Mouse (Mus musculus): ENCODE data around the gene Fbxl2.

Gene Fbxl2

DNA sequence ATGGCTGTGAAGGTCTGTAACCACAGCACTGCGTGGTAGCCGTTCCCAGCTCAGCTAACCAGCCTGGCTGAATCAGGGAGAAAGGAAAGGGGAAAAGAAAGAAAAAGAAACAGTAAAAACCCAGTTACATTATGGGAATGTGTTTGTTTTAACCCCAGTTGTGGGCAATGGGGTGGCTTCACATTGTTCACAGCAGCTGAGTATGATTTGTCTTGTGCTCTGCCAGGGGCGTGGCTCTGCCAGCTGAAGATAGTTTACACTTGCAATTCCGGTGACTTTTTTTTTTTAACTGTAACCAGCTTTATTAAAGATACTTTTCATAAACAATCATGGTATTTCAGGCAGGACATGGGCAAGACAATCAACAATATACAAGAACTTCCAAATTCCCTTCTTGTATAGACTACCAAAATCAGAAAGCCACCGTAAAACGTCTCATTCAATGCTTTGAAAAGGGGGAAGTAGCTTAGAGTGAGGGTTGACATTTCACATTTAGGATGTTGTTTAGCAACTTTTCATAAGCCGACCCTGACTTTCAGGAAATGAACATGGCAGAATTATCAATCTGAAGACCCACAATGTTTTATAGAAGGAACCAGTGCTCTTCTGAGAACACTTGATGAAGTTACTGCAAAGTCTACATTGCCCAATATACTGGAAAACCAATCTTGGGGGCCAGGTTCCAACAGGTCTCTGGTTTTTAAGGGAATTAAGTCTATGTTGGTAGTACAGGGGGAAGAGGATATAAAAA is 26.8 kb downstream of the Fbxl2 start:
- DNase-seq (ENCODE audit: low spot score), result no peak

DNA sequence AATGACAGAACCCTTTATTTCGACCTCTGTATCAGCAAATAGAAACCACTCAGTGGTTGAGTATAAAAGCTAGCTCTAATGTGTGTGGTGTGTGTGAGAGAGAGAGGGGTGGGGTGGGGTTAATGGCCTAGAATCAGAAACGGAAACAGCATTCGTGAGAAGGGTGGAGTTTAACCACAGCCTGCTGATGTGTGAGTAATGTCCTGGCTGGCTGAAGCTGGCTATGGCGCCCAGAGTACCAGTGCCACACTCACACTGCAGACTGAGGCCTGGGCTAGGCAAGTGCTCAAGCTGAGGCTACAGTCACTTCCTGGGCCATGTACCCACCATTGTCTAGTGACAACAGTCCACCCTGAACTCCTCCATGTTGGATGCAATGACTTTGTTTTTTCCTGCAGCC is 29.6 kb downstream of the Fbxl2 start:
- DNase-seq (ENCODE audit: low spot score), result no peak

DNA sequence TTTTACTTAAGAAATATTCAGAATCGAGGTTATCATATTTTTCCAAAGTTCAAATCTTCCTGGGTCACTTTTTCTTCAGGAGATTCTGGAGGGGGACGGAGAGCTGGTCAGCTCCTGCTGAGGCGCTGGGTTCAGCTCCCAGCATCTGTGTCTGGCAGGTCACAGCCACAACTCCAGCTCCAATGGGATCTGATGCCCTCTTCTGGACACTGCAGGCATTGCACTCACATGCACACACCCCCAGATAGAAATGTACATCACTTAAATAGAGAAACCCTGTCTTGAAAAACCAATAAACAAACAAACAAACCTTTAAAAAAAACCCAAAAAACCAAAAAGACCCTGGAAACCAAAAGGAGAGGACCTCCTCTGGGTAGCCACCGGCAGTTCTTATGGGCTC is 30.3 kb downstream of the Fbxl2 start:
- DNase-seq (ENCODE audit: low spot score), result no peak

DNA sequence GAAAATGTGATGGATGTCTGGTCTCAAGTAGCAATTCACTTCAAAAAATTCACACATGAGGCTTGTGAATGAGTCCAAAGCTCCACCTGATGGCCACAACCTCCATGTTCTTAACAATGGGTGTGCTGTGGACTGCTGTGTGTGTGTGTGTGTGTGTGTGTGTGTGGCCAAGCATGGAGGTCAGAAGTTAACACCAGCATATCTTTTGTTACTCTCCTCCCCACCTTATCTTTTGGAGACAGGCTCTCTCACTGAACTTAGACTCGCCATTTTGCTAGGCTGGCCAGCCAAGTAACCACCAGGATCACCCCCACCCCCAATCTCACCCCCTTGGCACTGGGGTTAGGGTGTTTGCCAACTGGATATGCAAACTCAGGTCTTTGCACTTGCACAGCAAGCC is 32.0 kb downstream of the Fbxl2 start:
- no peak for DNase-seq (ENCODE audit: low spot score)

DNA sequence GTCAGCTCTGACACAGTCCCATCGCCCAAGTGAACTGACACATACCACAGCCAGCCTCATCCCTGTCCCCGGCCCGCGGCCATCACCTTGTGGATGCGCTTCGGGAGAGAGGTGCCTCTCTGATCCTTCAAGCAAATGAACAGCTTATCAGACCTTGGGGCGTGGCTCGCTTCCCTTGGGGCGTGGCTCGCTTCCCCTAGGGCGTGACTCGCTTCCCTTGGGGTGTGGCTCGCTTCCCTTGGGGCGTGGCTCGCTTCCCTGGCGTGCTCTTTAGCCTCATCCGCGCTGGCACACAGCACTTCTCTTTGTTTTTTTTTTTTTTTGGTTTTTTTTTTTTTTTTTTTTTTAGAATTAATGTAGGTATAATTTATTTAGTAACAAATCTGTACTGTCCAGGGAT is 34.8 kb downstream of the Fbxl2 start:
- DNase-seq (ENCODE audit: low spot score), result no peak

DNA sequence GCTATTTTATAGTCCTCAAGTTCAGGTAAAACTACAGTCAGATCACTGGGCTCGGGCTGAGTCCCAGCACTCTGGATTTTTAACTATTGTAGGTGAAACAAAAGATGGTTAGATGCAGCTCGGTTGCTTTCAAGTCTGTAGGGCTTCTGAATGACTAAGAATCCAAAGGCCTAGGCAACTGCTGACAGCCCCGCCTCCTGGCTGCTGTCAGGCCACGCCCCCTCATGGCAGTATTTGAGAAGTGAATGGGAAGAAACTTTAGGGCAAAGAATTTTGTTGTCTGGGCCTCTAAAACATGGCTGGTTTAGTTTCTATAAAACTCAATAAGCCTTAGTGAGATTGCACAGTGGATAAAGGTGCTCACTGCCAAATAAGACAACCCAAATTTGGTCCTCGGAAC is 36.5 kb downstream of the Fbxl2 start:
- no peak for DNase-seq (ENCODE audit: low spot score)

DNA sequence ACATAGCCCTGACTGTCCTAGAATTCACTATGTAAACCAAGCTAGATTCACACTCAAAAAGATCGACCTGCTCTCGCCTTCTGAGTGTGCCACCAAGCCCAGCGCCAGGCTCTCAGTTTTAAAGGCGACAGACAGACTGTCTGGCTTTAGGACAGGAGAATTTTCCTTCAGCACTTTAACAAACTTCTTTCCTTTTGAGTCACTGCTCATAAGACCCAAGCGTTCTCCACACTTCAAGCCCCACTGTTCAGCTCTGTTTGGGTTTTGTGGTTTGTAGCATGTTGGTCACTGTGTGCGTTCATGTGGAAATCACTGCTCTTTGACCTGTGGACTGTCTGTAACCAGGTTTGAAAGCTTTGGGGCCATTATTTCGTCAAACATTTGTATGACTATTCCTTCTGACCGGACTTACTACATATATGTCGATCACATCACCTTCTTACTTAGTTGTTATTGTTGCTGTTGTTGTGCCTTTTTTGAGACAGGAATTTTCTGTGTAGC is 38.1 kb downstream of the Fbxl2 start:
- DNase-seq (ENCODE audit: low spot score), result no peak

GRCm38 (mm10) chr9:114006801-114007200 is 39.2 kb downstream of the Fbxl2 start:
- DNase-seq (ENCODE audit: low spot score), result no peak

DNA sequence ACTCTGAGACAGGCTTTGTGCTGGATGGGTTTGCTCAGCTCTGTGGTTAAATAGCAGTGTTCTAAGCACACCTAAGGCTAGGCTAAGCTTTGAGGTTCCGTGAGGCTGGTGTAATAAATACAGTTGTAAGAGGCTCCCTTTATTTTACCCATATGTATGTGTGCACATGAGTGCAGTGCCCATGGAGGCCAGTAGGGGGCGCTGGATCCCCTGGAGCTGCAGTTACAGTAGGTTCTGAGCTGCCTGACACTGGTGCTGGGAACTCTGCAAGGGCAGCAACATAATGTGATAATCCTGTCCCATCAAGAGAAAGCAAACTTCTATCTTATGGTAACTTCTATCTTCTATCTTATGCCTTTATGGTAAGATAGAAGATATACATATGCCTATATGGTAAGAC is 47.7 kb downstream of the Fbxl2 start:
- DNase-seq (ENCODE audit: low spot score), result no peak

DNA sequence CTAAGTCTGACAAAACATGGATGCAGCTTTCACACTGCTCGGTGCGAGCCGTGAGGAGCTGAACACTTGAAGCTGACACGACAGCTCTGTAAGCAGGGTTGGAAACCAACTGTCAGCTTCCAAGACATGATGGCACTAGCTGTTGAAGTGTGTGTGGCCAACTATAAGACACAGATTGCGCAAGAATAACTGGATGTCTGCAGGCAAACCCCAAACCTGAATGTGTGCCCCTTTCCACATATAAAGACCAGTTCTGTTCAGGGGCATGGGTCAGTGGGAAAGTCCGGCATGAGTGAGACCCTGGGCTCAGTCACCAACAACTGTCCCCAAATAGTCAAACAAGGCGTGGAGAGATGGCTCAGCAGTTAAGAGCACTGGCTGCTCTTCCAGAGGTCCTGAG is 53.2 kb downstream of the Fbxl2 start:
- DNase-seq (ENCODE audit: low spot score), result no peak

DNA sequence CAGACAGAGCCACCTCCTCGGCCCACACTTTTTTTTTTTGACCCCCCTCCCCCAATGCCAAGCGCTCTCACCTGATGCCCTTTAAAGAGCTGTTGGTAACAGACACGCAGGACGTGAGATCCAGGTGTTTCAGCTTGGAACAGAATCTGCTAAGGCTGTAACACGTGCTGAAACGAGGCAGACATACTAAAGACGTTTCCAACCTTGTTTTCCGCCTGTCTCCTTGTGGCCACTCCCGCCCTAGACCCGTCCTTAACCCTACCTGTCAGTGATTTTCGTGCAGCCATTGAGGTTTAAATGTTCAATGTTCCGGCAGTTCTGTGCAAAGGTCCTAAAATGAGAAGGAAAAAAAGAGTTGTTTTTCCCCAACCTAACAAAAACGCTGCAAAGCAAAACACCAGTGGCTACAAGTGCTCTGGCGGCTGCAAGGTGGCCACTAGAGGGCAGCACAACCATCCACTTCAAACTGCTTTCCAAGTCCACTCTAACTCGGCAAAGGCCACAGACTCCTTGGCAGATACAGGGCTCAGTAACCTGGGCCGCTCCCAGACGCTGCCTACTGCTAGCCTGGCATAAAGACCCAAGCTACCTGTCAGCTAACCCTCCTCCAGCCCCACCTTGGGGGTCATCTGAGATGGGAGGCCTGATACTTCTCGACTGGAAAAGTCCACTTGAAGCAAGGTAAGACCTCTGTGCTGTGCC is 55.3 kb downstream of the Fbxl2 start:
- DNase-seq (ENCODE audit: low spot score), result peak; percentile 41

GRCm38 (mm10) chr9:113984946-113985620 is 60.9 kb downstream of the Fbxl2 start:
- no peak for DNase-seq (ENCODE audit: low spot score)

DNA sequence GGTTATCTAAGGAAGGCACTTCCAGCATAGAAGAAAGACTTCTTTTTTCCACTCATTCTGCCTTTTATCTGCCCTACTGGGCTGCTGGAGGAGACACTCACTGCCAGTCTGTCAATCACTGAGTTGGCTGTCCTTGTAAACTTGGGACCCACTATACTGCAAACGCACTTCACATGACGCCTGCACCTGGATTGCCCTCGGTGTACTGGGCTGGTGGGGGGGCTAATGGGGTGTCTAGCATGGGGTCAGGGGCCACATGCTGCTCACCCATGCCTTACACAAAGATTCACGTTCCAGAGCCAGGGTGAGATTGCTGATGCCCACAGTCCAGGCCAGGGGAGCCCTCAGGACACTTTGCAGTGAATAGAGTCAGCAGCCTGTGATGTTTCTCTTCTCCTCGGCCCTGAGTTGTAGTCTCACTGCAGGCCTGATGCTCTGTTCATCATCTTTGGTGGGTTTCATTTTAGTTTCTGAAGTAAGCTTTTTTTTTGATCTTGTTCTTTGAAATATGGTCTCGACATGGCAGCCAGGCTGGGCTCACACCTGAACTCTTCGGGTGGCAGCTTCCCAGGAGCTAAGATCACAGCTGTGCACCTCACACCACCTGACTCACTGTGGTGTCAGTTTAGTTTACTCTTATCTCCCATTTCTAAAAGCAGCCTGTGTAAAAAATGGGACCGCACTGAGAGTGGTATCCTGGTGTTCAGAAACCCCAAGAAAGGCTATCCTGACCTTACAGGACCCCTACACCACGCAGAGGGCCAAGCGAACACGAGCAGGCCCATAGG is 62.9 kb downstream of the Fbxl2 start:
- DNase-seq (ENCODE audit: low spot score), result no peak

- DNase-seq (ENCODE audit: low spot score), result no peak
Measured at GRCm38 (mm10) chr9:113982451-113982850, 63.5 kb downstream of the Fbxl2 start.

DNA sequence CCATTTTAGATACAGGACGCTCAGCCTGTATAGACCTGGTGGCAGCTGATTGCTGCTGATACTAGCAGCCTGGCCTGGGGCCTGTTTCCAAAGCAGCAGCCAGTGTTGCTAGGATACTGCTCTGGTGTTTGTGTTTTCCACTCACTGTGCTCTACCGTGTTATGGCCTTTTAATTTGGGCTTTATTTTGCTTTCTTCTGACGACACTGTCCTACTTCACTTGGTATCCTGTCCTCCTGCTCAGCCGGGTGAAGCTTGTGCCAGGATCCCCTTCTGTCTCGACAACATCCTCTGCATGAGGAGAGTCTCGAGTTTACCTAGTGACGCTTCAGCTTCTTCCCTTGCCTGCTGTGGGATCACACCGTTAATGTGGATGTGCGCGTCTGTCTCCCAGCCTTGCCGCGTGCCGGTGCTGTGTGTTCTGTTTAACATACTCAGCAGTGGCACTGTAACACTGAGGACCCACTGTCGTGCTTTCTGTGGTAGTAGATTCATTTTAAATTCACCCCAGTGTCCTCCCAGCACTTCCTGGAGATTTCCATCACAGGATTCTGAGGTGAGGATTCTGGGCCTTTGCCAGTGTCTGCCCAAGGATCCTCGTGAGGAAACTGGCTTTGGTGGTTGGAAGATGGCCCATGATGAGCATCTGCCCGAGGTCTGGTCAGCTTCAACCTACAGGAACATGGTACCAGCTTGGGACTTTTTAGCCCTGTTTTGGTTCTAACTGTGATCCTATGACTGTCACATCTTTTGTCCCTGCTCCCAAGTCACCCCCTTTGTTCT is 64.7 kb downstream of the Fbxl2 start:
- DNase-seq (ENCODE audit: low spot score), result no peak

DNA sequence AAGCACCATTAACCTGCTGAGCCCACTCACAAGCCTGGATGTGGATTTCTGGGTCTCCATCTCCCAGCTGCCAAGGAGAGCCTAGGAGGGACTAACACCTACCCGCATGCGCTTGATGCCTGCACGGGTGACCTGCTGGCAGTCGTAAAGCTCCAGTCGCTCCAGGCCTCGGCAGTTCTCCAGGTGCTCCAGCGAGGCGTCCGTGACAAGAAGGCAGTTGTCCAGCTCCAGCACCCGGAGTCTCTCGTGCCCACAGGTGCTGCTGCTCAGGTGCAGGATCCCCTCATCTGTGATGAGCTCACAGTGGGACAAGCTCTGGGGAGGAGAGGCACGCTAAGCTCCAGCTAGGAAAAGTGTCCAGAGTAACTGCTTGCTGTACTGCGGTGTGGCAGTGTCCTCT is 66.6 kb downstream of the Fbxl2 start:
- DNase-seq (ENCODE audit: low spot score), result no peak

DNA sequence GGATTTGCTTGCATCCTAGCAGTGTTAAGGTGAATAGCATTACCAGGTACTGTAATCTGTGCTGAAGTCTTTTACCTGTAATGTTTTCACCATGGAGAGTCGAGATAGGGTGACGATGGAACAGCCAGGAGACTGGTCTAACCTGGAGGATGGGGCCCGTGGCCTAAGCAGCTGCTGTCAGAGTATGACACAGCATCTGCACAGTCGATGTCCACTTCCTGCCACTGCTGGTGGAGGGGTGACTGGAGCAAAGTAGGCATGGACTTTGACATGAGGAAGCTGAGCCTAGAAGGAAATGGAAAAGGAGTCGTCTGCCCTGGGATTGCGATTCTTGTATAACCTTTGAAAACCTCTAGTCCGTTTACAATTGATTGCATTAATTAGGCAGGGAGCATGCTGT is 67.3 kb downstream of the Fbxl2 start:
- DNase-seq (ENCODE audit: low spot score), result no peak

GRCm38 (mm10) chr9:113977225-113977840 is 68.7 kb downstream of the Fbxl2 start:
- no peak for DNase-seq (ENCODE audit: low spot score)

DNA sequence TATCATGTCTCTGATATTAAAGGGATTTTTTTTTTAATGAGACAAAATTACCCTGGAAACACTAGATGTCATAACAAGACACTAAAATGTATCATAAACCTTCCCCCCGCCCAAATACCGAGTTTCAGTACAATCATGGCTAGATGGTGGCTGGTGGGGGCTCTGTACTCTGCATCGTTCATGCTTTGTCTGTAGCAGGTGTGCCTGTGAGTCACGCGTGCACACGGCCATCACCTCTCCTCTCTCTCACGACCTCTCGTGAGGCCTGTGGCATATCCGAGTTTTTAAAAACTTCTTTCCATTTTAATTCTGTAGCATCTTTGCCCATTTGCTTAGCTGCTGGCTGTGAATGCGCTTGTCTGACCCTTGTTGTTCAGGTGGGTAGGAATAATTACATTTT is 69.7 kb downstream of the Fbxl2 start:
- no peak for DNase-seq (ENCODE audit: low spot score)

GRCm38 (mm10) chr9:113975442-113975841 is 70.5 kb downstream of the Fbxl2 start:
- no peak for DNase-seq (ENCODE audit: low spot score)

- DNase-seq (ENCODE audit: low spot score), result no peak
Measured at GRCm38 (mm10) chr9:113974945-113975344, 71.0 kb downstream of the Fbxl2 start.
